Comparison of ENCODE assay signal across 15 mouse cellular contexts in genomic region chr16:77058567-77058966, GRCm38 (mm10). TPM values are rescaled to one million over a fixed set of nuclear protein-coding genes. Genes with fewer than 3 reads are reported as not detected.
DNase-seq lines count a peak whose midpoint lies in the region; ATAC-seq and TF ChIP-seq lines count a peak whose summit lies in the region.
"Had no signal": no experiment of that assay in that cellular context is flagged by ENCODE, and none has a peak within 500 bp of the region (broad histone marks: within the 10 kb centered on the region; RNA-seq: fewer than 3 reads in every experiment).

No protein-coding gene starts in this region.

- 57% methylated on average over 6 of the region's 6 CpGs for WGBS in forebrain, embryonic 15.5 days
- WGBS in midbrain, embryonic 14.5 days: 54% methylated on average over 6 of the region's 6 CpGs
- WGBS in liver, postnatal 0 days (ENCODE audit: insufficient replicate concordance): 94% methylated on average over 6 of the region's 6 CpGs

- no peak for TF ChIP-seq EP300 in liver, postnatal 0 days (IDR thresholded peaks at IDR 0.05; ENCODE audit: low read depth)

- H3K27me3 ChIP-seq in forebrain, embryonic 15.5 days: no peaks in the 10 kb centered on the region
- no peaks in the 10 kb centered on the region for H3K27me3 ChIP-seq in midbrain, embryonic 14.5 days (ENCODE audit: control insufficient read depth, insufficient read depth, low read length)
- no peaks in the 10 kb centered on the region for H3K27me3 ChIP-seq in liver, postnatal 0 days (ENCODE audit: insufficient read depth, low read length)
- H3K27me3 ChIP-seq: limb, embryonic 15.5 days had no signal

- peak; percentile 88 for ATAC-seq in frontal cortex, adult (ENCODE audit: low TSS enrichment)
- 0 out of 2 replicates have a peak, but pooled peaks have one; percentile 35 for ATAC-seq in forebrain, embryonic 15.5 days (replicated peaks)
- ATAC-seq in midbrain, embryonic 14.5 days (ENCODE audit: low FRiP score, low TSS enrichment): no peak
- no peak for ATAC-seq in liver, postnatal 0 days
- ATAC-seq: inflammation-experienced regulatory T-cells, adult 6 months had no signal

- H3K4me3 ChIP-seq in forebrain, embryonic 15.5 days: no peak overlapping the region
- no peak overlapping the region for H3K4me3 ChIP-seq in midbrain, embryonic 14.5 days (replicated peaks; ENCODE audit: low read depth, low read length)
- H3K4me3 ChIP-seq in liver, postnatal 0 days (ENCODE audit: low read depth, low read length): no peak overlapping the region
- H3K4me3 ChIP-seq: gastrocnemius, adult 2 months; limb, embryonic 15.5 days had no signal

- H3K9ac ChIP-seq in forebrain, embryonic 15.5 days (replicated peaks): no peak overlapping the region
- H3K9ac ChIP-seq in midbrain, embryonic 14.5 days (replicated peaks; ENCODE audit: low read length): no peak overlapping the region
- H3K9ac ChIP-seq in liver, postnatal 0 days (replicated peaks): no peak overlapping the region
- H3K9ac ChIP-seq: limb, embryonic 15.5 days had no signal

- 0 out of 2 replicates have a peak, but pooled peaks cover 2% of the 10 kb centered on the region for H3K4me1 ChIP-seq in forebrain, embryonic 15.5 days
- no peaks in the 10 kb centered on the region for H3K4me1 ChIP-seq in midbrain, embryonic 14.5 days (ENCODE audit: control insufficient read depth, insufficient read depth, low read length)
- no peaks in the 10 kb centered on the region for H3K4me1 ChIP-seq in liver, postnatal 0 days (ENCODE audit: insufficient read depth)
- H3K4me1 ChIP-seq: limb, embryonic 15.5 days had no signal

- H3K27ac ChIP-seq in forebrain, embryonic 15.5 days (replicated peaks): no peak overlapping the region
- no peak overlapping the region for H3K27ac ChIP-seq in midbrain, embryonic 14.5 days (replicated peaks; ENCODE audit: low read depth, low read length)
- no peak overlapping the region for H3K27ac ChIP-seq in liver, postnatal 0 days (ENCODE audit: low read depth)
- H3K27ac ChIP-seq: gastrocnemius, adult 2 months; limb, embryonic 15.5 days; stomach, postnatal 0 days had no signal

- no peaks in the 10 kb centered on the region for H3K9me3 ChIP-seq in forebrain, embryonic 15.5 days
- no peaks in the 10 kb centered on the region for H3K9me3 ChIP-seq in midbrain, embryonic 14.5 days (ENCODE audit: control insufficient read depth, low read length)
- no peaks in the 10 kb centered on the region for H3K9me3 ChIP-seq in liver, postnatal 0 days (ENCODE audit: low read length)
- H3K9me3 ChIP-seq: limb, embryonic 15.5 days had no signal

- peaks cover 6% of the 10 kb centered on the region for H3K36me3 ChIP-seq in forebrain, embryonic 15.5 days
- 0 out of 2 replicates have a peak, but pooled peaks cover 9% of the 10 kb centered on the region for H3K36me3 ChIP-seq in midbrain, embryonic 14.5 days (ENCODE audit: control insufficient read depth, insufficient read depth, low read length)
- peaks cover 56% of the 10 kb centered on the region for H3K36me3 ChIP-seq in liver, postnatal 0 days (replicated peaks; ENCODE audit: insufficient read depth, low read length)

- no peak for TF ChIP-seq CTCF in liver, postnatal 0 days (IDR thresholded peaks at IDR 0.05; ENCODE audit: low read depth)

- H3K4me2 ChIP-seq in forebrain, embryonic 15.5 days (replicated peaks): no peak overlapping the region
- H3K4me2 ChIP-seq in midbrain, embryonic 14.5 days (ENCODE audit: low read length): no peak overlapping the region
- no peak overlapping the region for H3K4me2 ChIP-seq in liver, postnatal 0 days (ENCODE audit: low read depth, low read length)
- H3K4me2 ChIP-seq: limb, embryonic 15.5 days had no signal

- no peak for DNase-seq in frontal cortex, postnatal 14 days (ENCODE audit: low spot score in 2 of 2)
- DNase-seq in R1 (ENCODE audit: low read depth, low spot score): peak; percentile 24
- DNase-seq in midbrain, embryonic 14.5 days: peak; percentile 30
- DNase-seq in liver, postnatal 0 days: no peak
- DNase-seq in urinary bladder, postnatal 25 days (ENCODE audit: low spot score): no peak
- no peak for DNase-seq in right cerebral cortex, postnatal 4 days
- DNase-seq: gastrocnemius, adult 2 months; kidney, postnatal 36 days; lung, postnatal 14 days; right cerebral cortex, postnatal 14 days had no signal

RNA-seq across cellular contexts. Expression of gene Usp25, which starts 45.1 kb away (rescaled TPM):
- 11.2 and 11.9 TPM in 2 replicates for polyA plus RNA-seq in forebrain, embryonic 15.5 days (2015; fragmentation: Nextera tagmentation; extraction: Ambion mirVana)
- polyA plus RNA-seq in midbrain, embryonic 14.5 days (2014; fragmentation: Nextera tagmentation; extraction: Ambion mirVana): 9.1 and 14.4 TPM in 2 replicates
- 22.8 and 23.4 TPM in 2 replicates for polyA plus RNA-seq in liver, postnatal 0 days (2015; fragmentation: Nextera tagmentation; extraction: Ambion mirVana)

Comparison
In these comparisons a context has a peak if more than half of its experiments do, and no peak if none do; other contexts are left out.
1. ATAC-seq: peak in frontal cortex, adult (single experiment) and forebrain, embryonic 15.5 days (single experiment); none in midbrain, embryonic 14.5 days (single experiment) and liver, postnatal 0 days (single experiment).
2. DNase-seq: peak in R1 (single experiment) and midbrain, embryonic 14.5 days (single experiment); none in frontal cortex, postnatal 14 days (0 of 2), liver, postnatal 0 days (single experiment), urinary bladder, postnatal 25 days (single experiment) and right cerebral cortex, postnatal 4 days (single experiment).